Mouse (Mus musculus): Measurements from ENCODE around the gene Aup1. TPM values are rescaled to one million over a fixed set of nuclear protein-coding genes. Genes with fewer than 3 reads are reported as not detected.

The Aup1 gene
- polyA plus RNA-seq, 1 experiment from 2014 or later, result 123 TPM

DNA sequence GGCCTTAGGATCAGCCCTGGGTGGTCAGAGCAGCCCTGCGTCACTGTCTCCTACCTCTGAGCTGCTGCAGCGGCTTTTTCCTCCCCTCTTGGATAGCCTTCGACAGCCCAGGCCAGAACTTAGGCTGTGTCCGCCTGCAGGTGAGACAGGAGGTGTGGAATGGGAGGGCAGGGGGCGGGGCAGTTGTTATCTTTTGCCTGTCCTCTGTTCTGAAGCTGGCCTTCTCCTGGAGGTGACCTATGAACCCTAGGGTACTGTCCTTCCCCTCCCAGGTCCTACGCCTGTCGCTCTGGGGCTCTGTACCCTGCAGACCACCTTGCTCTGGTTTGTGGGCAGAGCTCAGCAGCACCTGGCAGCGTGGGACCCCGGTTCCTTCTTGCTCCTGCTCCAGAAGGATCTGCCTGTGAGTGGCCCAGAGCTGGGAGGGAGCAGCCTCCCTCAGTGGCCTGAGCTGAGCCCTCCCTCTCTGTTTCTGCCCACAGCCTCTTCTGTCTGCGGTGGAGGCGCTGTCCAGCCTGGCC is 48.9 kb downstream of the Aup1 start:
- H3K27ac ChIP-seq (ENCODE audit: low read depth, low read length), result no peak overlapping the region
- peak overlapping the region; percentile 53; the same call in 1 of the 2 replicates for H3K4me3 ChIP-seq (ENCODE audit: low read depth, low read length)
- peak overlapping the region; percentile 74 for H3K4me2 ChIP-seq (ENCODE audit: low read depth, low read length)
- 0 out of 2 replicates have a peak overlapping the region, but pooled peaks have one; percentile 28 for H3K9ac ChIP-seq (replicated peaks; ENCODE audit: low read depth, low read length)
- H3K4me1 ChIP-seq (ENCODE audit: control insufficient read depth, insufficient read depth, low read length), result peaks cover 19% of the 10 kb centered on the region
- H3K36me3 ChIP-seq (ENCODE audit: control insufficient read depth, insufficient read depth, low read length), result no peaks in the 10 kb centered on the region
- WGBS, result 48% methylated on average over 11 of the region's 11 CpGs
- no peaks in the 10 kb centered on the region for H3K9me3 ChIP-seq (ENCODE audit: control insufficient read depth, low read length)
- ATAC-seq (ENCODE audit: low read depth), result no peak
- H3K27me3 ChIP-seq (ENCODE audit: control insufficient read depth, insufficient read depth, low read length), result peaks cover 3% of the 10 kb centered on the region; the same call in 1 of the 2 replicates

DNA sequence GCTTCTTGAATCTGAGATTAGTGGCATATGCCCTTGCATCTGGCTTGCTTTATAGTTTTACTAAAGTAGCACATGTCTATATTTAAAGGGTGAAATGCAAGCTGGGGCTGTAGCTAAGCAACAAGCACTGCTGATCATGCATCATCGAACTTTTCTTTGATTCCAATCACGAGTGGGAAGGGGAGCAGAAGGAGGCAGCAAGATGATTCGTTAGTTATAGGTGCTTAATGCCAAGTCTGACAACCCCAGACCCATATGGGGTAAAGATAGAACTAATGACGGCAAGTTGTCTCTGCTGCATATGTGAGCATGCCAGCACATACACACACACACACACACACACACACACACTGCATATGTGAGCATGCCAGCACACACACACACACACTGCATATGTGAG is 49.8 kb downstream of the Aup1 start:
- Histone ChIP-seq H3K27me3 (ENCODE audit: control insufficient read depth, insufficient read depth, low read length) (peaks cover 3% of the 10 kb centered on the region; the same call in 1 of the 2 replicates), H3K27ac (ENCODE audit: low read depth, low read length) (no peak overlapping the region), H3K4me3 (ENCODE audit: low read depth, low read length) (no peak overlapping the region), H3K4me2 (ENCODE audit: low read depth, low read length) (no peak overlapping the region), H3K36me3 (ENCODE audit: control insufficient read depth, insufficient read depth, low read length) (no peaks in the 10 kb centered on the region), H3K9me3 (ENCODE audit: control insufficient read depth, low read length) (no peaks in the 10 kb centered on the region), H3K4me1 (ENCODE audit: control insufficient read depth, insufficient read depth, low read length) (peaks cover 24% of the 10 kb centered on the region), H3K9ac (replicated peaks; ENCODE audit: low read depth, low read length) (no peak overlapping the region)
- WGBS, result 80% methylated on average over 4 of the region's 4 CpGs
- ATAC-seq (ENCODE audit: low read depth), result no peak

MicroRNAs encoded within 50 kb of the gene (microRNA counts, 519-probe panel; counts per million panel counts)
- microRNA mmu-miR-3470a+mmu-miR-3470b, result not detected

Small RNA genes within 50 kb of the gene (microRNA-seq; reads per million reads assigned to microRNA genes)
- gene Mir3470a (not detected), gene Mir7040 (not detected)

Other genes with a start within 250 kb of the Aup1 start
- 13.7 and 19.5 TPM in 2 replicates for gene Sema4f, start 114.8 kb upstream of the Aup1 start, polyA plus RNA-seq (2014; fragmentation: Nextera tagmentation; extraction: Ambion mirVana)
- not detected in 2 replicates for gene M1ap, start 107.6 kb upstream of the Aup1 start, polyA plus RNA-seq (2014; fragmentation: Nextera tagmentation; extraction: Ambion mirVana)
- gene Dok1, start 21.1 kb upstream of the Aup1 start, polyA plus RNA-seq (2014; fragmentation: Nextera tagmentation; extraction: Ambion mirVana), result 1.0 and 2.0 TPM in 2 replicates
- gene Loxl3, start 20.3 kb upstream of the Aup1 start, polyA plus RNA-seq (2014; fragmentation: Nextera tagmentation; extraction: Ambion mirVana), result 4.2 and 6.1 TPM in 2 replicates
- gene Htra2, start 752 bp downstream of the Aup1 start, polyA plus RNA-seq (2014; fragmentation: Nextera tagmentation; extraction: Ambion mirVana), result 37.8 and 45.9 TPM in 2 replicates
- gene Dqx1, start 3.3 kb downstream of the Aup1 start, polyA plus RNA-seq (2014; fragmentation: Nextera tagmentation; extraction: Ambion mirVana), result 0.24 and 0.54 TPM in 2 replicates
- 7.1 TPM in 1 of 2 replicates, not detected in the other for gene Tlx2, start 15.8 kb downstream of the Aup1 start, polyA plus RNA-seq (2014; fragmentation: Nextera tagmentation; extraction: Ambion mirVana)
- 44.9 and 46.6 TPM in 2 replicates for gene Pcgf1, start 23.3 kb downstream of the Aup1 start, polyA plus RNA-seq (2014; fragmentation: Nextera tagmentation; extraction: Ambion mirVana)
- not detected in 2 replicates for gene Lbx2, start 31.8 kb downstream of the Aup1 start, polyA plus RNA-seq (2014; fragmentation: Nextera tagmentation; extraction: Ambion mirVana)
- 5.6 and 6.3 TPM in 2 replicates for gene Ccdc142, start 47.1 kb downstream of the Aup1 start, polyA plus RNA-seq (2014; fragmentation: Nextera tagmentation; extraction: Ambion mirVana)
- gene Gm42688, start 47.1 kb downstream of the Aup1 start, polyA plus RNA-seq (2014; fragmentation: Nextera tagmentation; extraction: Ambion mirVana), result 3.7 and 4.3 TPM in 2 replicates
- gene Mrpl53, start 54.5 kb downstream of the Aup1 start, polyA plus RNA-seq (2014; fragmentation: Nextera tagmentation; extraction: Ambion mirVana), result 118 and 119 TPM in 2 replicates
- 21.9 and 25.3 TPM in 2 replicates for gene Mogs, start 61.0 kb downstream of the Aup1 start, polyA plus RNA-seq (2014; fragmentation: Nextera tagmentation; extraction: Ambion mirVana)
- 129 and 146 TPM in 2 replicates for gene Wbp1, start 67.0 kb downstream of the Aup1 start, polyA plus RNA-seq (2014; fragmentation: Nextera tagmentation; extraction: Ambion mirVana)
- 13.5 and 14.3 TPM in 2 replicates for gene Ino80b, start 70.9 kb downstream of the Aup1 start, polyA plus RNA-seq (2014; fragmentation: Nextera tagmentation; extraction: Ambion mirVana)
- gene Rtkn, start 80.9 kb downstream of the Aup1 start, polyA plus RNA-seq (2014; fragmentation: Nextera tagmentation; extraction: Ambion mirVana), result 6.3 and 8.8 TPM in 2 replicates
- gene Wdr54, start 101.9 kb downstream of the Aup1 start, polyA plus RNA-seq (2014; fragmentation: Nextera tagmentation; extraction: Ambion mirVana), result 18.2 and 25.7 TPM in 2 replicates
- gene 1700003E16Rik, start 101.9 kb downstream of the Aup1 start, polyA plus RNA-seq (2014; fragmentation: Nextera tagmentation; extraction: Ambion mirVana), result 4.2 and 7.8 TPM in 2 replicates
- gene Dctn1, start 111.4 kb downstream of the Aup1 start, polyA plus RNA-seq (2014; fragmentation: Nextera tagmentation; extraction: Ambion mirVana), result 122 and 147 TPM in 2 replicates
- gene Slc4a5, start 165.3 kb downstream of the Aup1 start, polyA plus RNA-seq (2014; fragmentation: Nextera tagmentation; extraction: Ambion mirVana), result not detected in 2 replicates

All from neural tube, embryonic 14.5 days (tissue).